In genomic region chr13:43654091-43654490, GRCm38 (mm10) we compare ENCODE assay signal across 21 mouse cellular contexts. TPM values are rescaled to one million over a fixed set of nuclear protein-coding genes. Genes with fewer than 3 reads are reported as not detected.
A peak's percentile ranks its signal among the peaks of the same experiment; 100 is the strongest.
DNase-seq lines count a peak whose midpoint lies in the region; ATAC-seq and TF ChIP-seq lines count a peak whose summit lies in the region.
"Had no signal": no experiment of that assay in that cellular context is flagged by ENCODE, and none has a peak within 500 bp of the region (broad histone marks: within the 10 kb centered on the region; RNA-seq: fewer than 3 reads in every experiment).

No protein-coding gene starts in this region.

- no peaks in the 10 kb centered on the region for H3K36me3 ChIP-seq in heart, adult 2 months (ENCODE audit: control insufficient read depth, insufficient read depth, low read length)
- no peaks in the 10 kb centered on the region for H3K36me3 ChIP-seq in liver, postnatal 0 days (replicated peaks; ENCODE audit: insufficient read depth, low read length)
- H3K36me3 ChIP-seq in midbrain, embryonic 16.5 days (ENCODE audit: control insufficient read depth, insufficient read depth, low read length), result no peaks in the 10 kb centered on the region
- H3K36me3 ChIP-seq: embryonic facial prominence, embryonic 12.5 days; forebrain, embryonic 15.5 days; heart, embryonic 15.5 days had no signal

- H3K27me3 ChIP-seq in heart, adult 2 months (ENCODE audit: control insufficient read depth, insufficient read depth, low read length), result no peaks in the 10 kb centered on the region
- no peaks in the 10 kb centered on the region for H3K27me3 ChIP-seq in liver, postnatal 0 days (ENCODE audit: insufficient read depth, low read length)
- H3K27me3 ChIP-seq in midbrain, embryonic 16.5 days (ENCODE audit: control insufficient read depth, insufficient read depth, low read depth, low read length), result no peaks in the 10 kb centered on the region
- H3K27me3 ChIP-seq: CH12.LX; embryonic facial prominence, embryonic 12.5 days; forebrain, embryonic 15.5 days; heart, embryonic 15.5 days; hindbrain, embryonic 13.5 days; Patski had no signal

- TF ChIP-seq POLR2A in heart, adult 2 months (IDR thresholded peaks at IDR 0.05; ENCODE audit: insufficient read depth, low read depth, low read length), result no peak

- DNase-seq in adrenal gland, postnatal 10 days, result peak; percentile 16
- DNase-seq in adrenal gland, adult 18-20 months (ENCODE audit: low spot score in 2 of 2), result no peak
- DNase-seq in heart, adult 11 months, result peak; percentile 80
- no peak for DNase-seq in heart, adult 2 months
- DNase-seq in retina, postnatal 1 day, result peak; percentile 40
- DNase-seq in retina, embryonic 14.5 days (ENCODE audit: low spot score), result no peak
- peak; percentile 30 for DNase-seq in liver, postnatal 0 days
- DNase-seq: cerebellum, adult 9-10 months; gastrocnemius, postnatal 36 days; heart, adult 18-20 months; heart, postnatal 14 days; kidney, adult 11 months had no signal

- intact Hi-C loops in heart, adult 2 months (cut with DNase I), result no loop called here

- no peak overlapping the region for H3K27ac ChIP-seq in heart, adult 2 months
- no peak overlapping the region for H3K27ac ChIP-seq in liver, postnatal 0 days (ENCODE audit: low read depth)
- H3K27ac ChIP-seq in midbrain, embryonic 16.5 days (ENCODE audit: low read length), result no peak overlapping the region
- H3K27ac ChIP-seq: embryonic facial prominence, embryonic 12.5 days; forebrain, embryonic 15.5 days; heart, embryonic 15.5 days; hindbrain, embryonic 13.5 days; hindbrain, postnatal 0 days had no signal

- H3K4me3 ChIP-seq in heart, adult 2 months, result no peak overlapping the region
- H3K4me3 ChIP-seq in liver, postnatal 0 days (ENCODE audit: low read depth, low read length), result no peak overlapping the region
- no peak overlapping the region for H3K4me3 ChIP-seq in midbrain, embryonic 16.5 days (ENCODE audit: low read depth, low read length)
- H3K4me3 ChIP-seq: embryonic facial prominence, embryonic 12.5 days; forebrain, embryonic 15.5 days; heart, embryonic 15.5 days; hindbrain, embryonic 13.5 days had no signal

- WGBS in heart, adult 2 months, result 49% methylated on average over 6 of the region's 6 CpGs
- 59% methylated on average over 6 of the region's 6 CpGs for WGBS in liver, postnatal 0 days (ENCODE audit: insufficient replicate concordance)
- 82% methylated on average over 6 of the region's 6 CpGs for WGBS in midbrain, embryonic 16.5 days

- peak; percentile 73 for ATAC-seq in liver, postnatal 0 days
- ATAC-seq in midbrain, embryonic 16.5 days, result no peak
- ATAC-seq: forebrain, embryonic 15.5 days; hindbrain, postnatal 0 days; Patski had no signal

- no peaks in the 10 kb centered on the region for H3K9me3 ChIP-seq in liver, postnatal 0 days (ENCODE audit: low read length)
- no peaks in the 10 kb centered on the region for H3K9me3 ChIP-seq in midbrain, embryonic 16.5 days (replicated peaks; ENCODE audit: control insufficient read depth, low read length, poor library complexity, severe bottlenecking)
- H3K9me3 ChIP-seq: embryonic facial prominence, embryonic 12.5 days; forebrain, embryonic 15.5 days; heart, embryonic 15.5 days; hindbrain, embryonic 13.5 days had no signal

- no peak for TF ChIP-seq EP300 in heart, adult 2 months (IDR thresholded peaks at IDR 0.05; ENCODE audit: insufficient read depth, low read depth, low read length)
- no peak for TF ChIP-seq EP300 in liver, postnatal 0 days (IDR thresholded peaks at IDR 0.05; ENCODE audit: low read depth)

- no peak overlapping the region for H3K9ac ChIP-seq in heart, adult 2 months (ENCODE audit: low read depth, low read length)
- no peak overlapping the region for H3K9ac ChIP-seq in liver, postnatal 0 days (replicated peaks)
- no peak overlapping the region for H3K9ac ChIP-seq in midbrain, embryonic 16.5 days (ENCODE audit: low read depth, low read length)
- H3K9ac ChIP-seq: embryonic facial prominence, embryonic 12.5 days; forebrain, embryonic 15.5 days; heart, embryonic 15.5 days; hindbrain, embryonic 13.5 days had no signal

- H3K4me1 ChIP-seq in heart, adult 2 months (ENCODE audit: control insufficient read depth, insufficient read depth, low read length), result no peaks in the 10 kb centered on the region
- H3K4me1 ChIP-seq in liver, postnatal 0 days (ENCODE audit: insufficient read depth), result no peaks in the 10 kb centered on the region; the same call in 1 of the 2 replicates
- H3K4me1 ChIP-seq in midbrain, embryonic 16.5 days (ENCODE audit: control insufficient read depth, insufficient read depth, low read length), result peaks cover 4% of the 10 kb centered on the region
- H3K4me1 ChIP-seq: embryonic facial prominence, embryonic 12.5 days had no signal

- no peak overlapping the region for H3K4me2 ChIP-seq in liver, postnatal 0 days (ENCODE audit: low read depth, low read length)
- no peak overlapping the region for H3K4me2 ChIP-seq in midbrain, embryonic 16.5 days (ENCODE audit: low read length)
- H3K4me2 ChIP-seq: embryonic facial prominence, embryonic 12.5 days; forebrain, embryonic 15.5 days; heart, embryonic 11.5 days; heart, embryonic 15.5 days; hindbrain, embryonic 13.5 days had no signal

- no peak for TF ChIP-seq CTCF in heart, adult 2 months (IDR thresholded peaks at IDR 0.05)
- no peak for TF ChIP-seq CTCF in liver, postnatal 0 days (IDR thresholded peaks at IDR 0.05; ENCODE audit: low read depth)

- no peaks in the 10 kb centered on the region for H3K79me2 ChIP-seq in heart, adult 2 months (replicated peaks; ENCODE audit: control insufficient read depth, insufficient read depth, low read length)

RNA-seq across cellular contexts. Expression of gene Rnf182, which starts 38.6 kb away (rescaled TPM):
- total RNA-seq in adrenal gland, postnatal 10 days (2021), result 1 to 10 TPM; 1.7 to 2.5 TPM
- under 1 TPM; 0.54 to 0.56 TPM for total RNA-seq in adrenal gland, adult 18-20 months (2021)
- under 1 TPM; 0.05 to 0.07 TPM for total RNA-seq in heart, adult 2 months (2021)
- 0.12 and 0.16 TPM in 2 replicates for polyA plus RNA-seq in heart, adult 2 months (2012; rRNA removed)
- polyA plus RNA-seq in liver, postnatal 0 days (2015; fragmentation: Nextera tagmentation; extraction: Ambion mirVana), result not detected in 2 replicates
- 32.7 and 38.9 TPM in 2 replicates for polyA plus RNA-seq in midbrain, embryonic 16.5 days (2015; fragmentation: Nextera tagmentation; extraction: Ambion mirVana)
- total RNA-seq: CH12.LX; heart, adult 18-20 months had no signal

Comparison
In these comparisons a context has a peak if more than half of its experiments do, and no peak if none do; other contexts are left out.
1. DNase-seq: peak in adrenal gland, postnatal 10 days (single experiment), heart, adult 11 months (single experiment), retina, postnatal 1 day (single experiment) and liver, postnatal 0 days (single experiment); none in adrenal gland, adult 18-20 months (0 of 2), heart, adult 2 months (0 of 2) and retina, embryonic 14.5 days (single experiment).